Mouse (Mus musculus) heart, adult 2 months (tissue): ENCODE data around the gene Zfp593. TPM values are rescaled to one million over a fixed set of nuclear protein-coding genes. Genes with fewer than 3 reads are reported as not detected.

Experiments used
- DNase-seq, 2 experiments: peaks; one replicate each; pipeline ENCODE4 v3.0.0; 2021
- H3K27ac ChIP-seq: fragments of 200-600 bp; 2 replicates; pipeline ENCODE4 v1.8.1; 2022
- H3K27me3 ChIP-seq: fragments of 200-500 bp; 2 replicates; pipeline ENCODE4 v1.6.1; 2012; ENCODE audit warnings: mild to moderate bottlenecking, low read length, inconsistent platforms, mixed read lengths; ENCODE audit not compliant: control insufficient read depth, insufficient read depth
- H3K36me3 ChIP-seq: fragments of 200-500 bp; 2 replicates; pipeline ENCODE4 v1.6.1; 2012; ENCODE audit warnings: low read length, inconsistent platforms; ENCODE audit not compliant: control insufficient read depth, insufficient read depth
- H3K4me1 ChIP-seq: fragments of 200-500 bp; 2 replicates; pipeline ENCODE4 v1.6.1; 2011; ENCODE audit warnings: low read length; ENCODE audit not compliant: control insufficient read depth, insufficient read depth
- H3K4me3 ChIP-seq: fragments of 200-600 bp; 2 replicates; pipeline ENCODE4 v1.8.1; 2022
- H3K79me2 ChIP-seq: fragments of 200-500 bp; replicated peaks from 2 replicates; pipeline ENCODE4 v1.6.1; 2012; ENCODE audit warnings: mild to moderate bottlenecking, inconsistent platforms, low read length, moderate library complexity, mixed read lengths; ENCODE audit not compliant: control insufficient read depth, insufficient read depth
- H3K9ac ChIP-seq: fragments of 200-500 bp; 2 replicates; pipeline ENCODE4 v1.6.1; 2012; ENCODE audit warnings: low read depth, mild to moderate bottlenecking, control low read depth, inconsistent platforms, low read length, mixed read lengths
- CTCF ChIP-seq: fragments of 200-600 bp; IDR thresholded peaks from 2 replicates; pipeline ENCODE4 v1.8.1; 2022; ENCODE audit warnings: antibody characterized with exemption, mild to moderate bottlenecking, moderate library complexity
- EP300 ChIP-seq: fragments of 200-500 bp; IDR thresholded peaks from 2 replicates; pipeline ENCODE4 v1.6.1; 2011; ENCODE audit warnings: low read depth, low read length, control low read depth; ENCODE audit not compliant: insufficient read depth
- POLR2A ChIP-seq: fragments of 200-500 bp; IDR thresholded peaks from 2 replicates; pipeline ENCODE4 v1.6.1; 2011; ENCODE audit warnings: mild to moderate bottlenecking, low read depth, low read length, control low read depth; ENCODE audit not compliant: insufficient read depth
- WGBS: fragments of 180-500 bp; shearing (Covaris S2); methylation state at CpG from one replicate; pipeline ENCODE4 v1.1.7; 2018; 5-methylcytosine and 5-hydroxymethylcytosine counted together
- intact Hi-C: fragments of 180-260 bp; cut with DNase I; formaldehyde crosslinking; loops from one replicate; pipeline ENCODE4 v1.15.1; 2025
- polyA plus RNA-seq: library from polyadenylated mRNA; depleted of rRNA; stranded (reverse); fragments of >200 nt; gene quantifications from 2 replicates; pipeline ENCODE4 v1.2.3, GENCODE M21; 2012
- total RNA-seq, 2 experiments: library from RNA; stranded (reverse); gene quantifications; 2 replicates each; pipeline ENCODE4 v1.2.3; 2021

Zfp593 gene
- total and polyA plus RNA-seq, 3 experiments = 2.8 to 4.3 (median 3.3) TPM

DNA sequence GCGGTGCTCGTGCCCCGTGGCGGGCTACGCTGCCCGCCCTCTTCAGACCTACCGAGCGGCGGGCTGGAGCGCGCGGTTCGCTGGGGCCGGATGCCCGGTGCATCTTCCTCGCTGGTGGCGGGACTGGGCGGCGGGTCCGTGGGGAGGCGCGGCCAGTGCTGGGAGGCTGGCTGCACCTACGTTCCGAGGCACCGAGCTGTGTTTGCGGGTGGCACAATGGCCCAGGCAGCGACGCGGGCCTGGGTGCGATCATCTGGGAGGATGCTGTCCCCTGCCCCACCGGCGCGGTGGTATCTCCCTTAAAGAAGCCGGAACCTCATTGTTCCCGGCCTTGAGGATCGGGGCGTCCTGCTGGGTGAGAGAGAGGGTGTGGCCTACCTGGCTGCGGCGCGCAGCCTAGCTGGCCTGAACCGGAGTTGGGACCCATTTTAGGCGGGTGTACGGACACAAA is 42.2 kb upstream of the Zfp593 start, which contains the start of gene Pdik1l:
Gene Pdik1l (minus strand): TSS at position 321 of the 451 bp plus-strand sequence.
- TF ChIP-seq EP300 (no peak), POLR2A (no peak), CTCF (no peak)
- Histone ChIP-seq H3K27me3 (no peaks in the 10 kb centered on the region), H3K27ac (peak within 1 kb of the TSS; percentile 94), H3K9ac (peak within 1 kb of the TSS; percentile 94), H3K79me2 (no peaks in the 10 kb centered on the region), H3K4me3 (peak within 1 kb of the TSS; percentile 94), H3K36me3 (no peaks in the 10 kb centered on the region), H3K4me1 (peaks cover 4% of the 10 kb centered on the region)
- intact Hi-C loops = loop anchor here (1.0 to 10.0 kb wide), 4 partner anchors 19 to 637 kb away; partner anchors contain the start of genes Cep85 and Rsrp1
- under 1% methylated on average over 43 of the region's 43 CpGs for whole genome bisulfite sequencing
- DNase-seq = peak in 1 of 2 experiments; percentile 83

DNA sequence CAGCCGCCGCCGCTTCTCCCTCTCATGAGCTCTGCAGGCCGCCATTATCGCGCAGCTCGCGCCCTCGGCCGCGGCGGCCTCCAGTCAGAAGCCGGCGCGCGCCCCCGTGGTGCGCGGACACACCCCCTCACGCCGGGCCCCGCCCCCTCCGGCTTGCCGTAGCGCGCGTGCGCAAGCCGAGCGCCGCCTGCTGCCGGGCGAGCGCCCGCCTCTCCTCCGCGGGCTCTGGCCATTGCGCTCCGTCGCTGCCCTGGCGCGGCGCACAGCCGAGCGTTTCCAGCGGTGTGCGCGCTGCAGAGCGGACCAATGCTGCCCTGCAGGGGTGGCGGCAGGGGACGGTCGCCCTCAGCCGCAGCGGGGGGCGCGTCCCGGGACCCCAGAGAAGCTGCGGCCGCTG is 41.8 kb upstream of the Zfp593 start:
- no peaks in the 10 kb centered on the region for H3K27me3 ChIP-seq
- peak overlapping the region; percentile 94 for H3K4me3 ChIP-seq
- peak overlapping the region; percentile 94 for H3K9ac ChIP-seq
- intact Hi-C loops = loop anchor here (1.0 to 10.0 kb wide), 4 partner anchors 18 to 638 kb away; partner anchors contain the start of genes Cep85 and Rsrp1
- peak; percentile 97 to 100 for DNase-seq
- WGBS = under 1% methylated on average over 59 of the region's 59 CpGs
- peak; percentile 64 for TF ChIP-seq CTCF
- peak; percentile 76 for TF ChIP-seq POLR2A
- 0 out of 2 replicates have a peak, but pooled peaks have one; percentile 51 for TF ChIP-seq EP300
- H3K36me3 ChIP-seq = no peaks in the 10 kb centered on the region
- H3K4me1 ChIP-seq = peaks cover 4% of the 10 kb centered on the region
- H3K79me2 ChIP-seq = no peaks in the 10 kb centered on the region
- H3K27ac ChIP-seq = peak overlapping the region; percentile 94

DNA sequence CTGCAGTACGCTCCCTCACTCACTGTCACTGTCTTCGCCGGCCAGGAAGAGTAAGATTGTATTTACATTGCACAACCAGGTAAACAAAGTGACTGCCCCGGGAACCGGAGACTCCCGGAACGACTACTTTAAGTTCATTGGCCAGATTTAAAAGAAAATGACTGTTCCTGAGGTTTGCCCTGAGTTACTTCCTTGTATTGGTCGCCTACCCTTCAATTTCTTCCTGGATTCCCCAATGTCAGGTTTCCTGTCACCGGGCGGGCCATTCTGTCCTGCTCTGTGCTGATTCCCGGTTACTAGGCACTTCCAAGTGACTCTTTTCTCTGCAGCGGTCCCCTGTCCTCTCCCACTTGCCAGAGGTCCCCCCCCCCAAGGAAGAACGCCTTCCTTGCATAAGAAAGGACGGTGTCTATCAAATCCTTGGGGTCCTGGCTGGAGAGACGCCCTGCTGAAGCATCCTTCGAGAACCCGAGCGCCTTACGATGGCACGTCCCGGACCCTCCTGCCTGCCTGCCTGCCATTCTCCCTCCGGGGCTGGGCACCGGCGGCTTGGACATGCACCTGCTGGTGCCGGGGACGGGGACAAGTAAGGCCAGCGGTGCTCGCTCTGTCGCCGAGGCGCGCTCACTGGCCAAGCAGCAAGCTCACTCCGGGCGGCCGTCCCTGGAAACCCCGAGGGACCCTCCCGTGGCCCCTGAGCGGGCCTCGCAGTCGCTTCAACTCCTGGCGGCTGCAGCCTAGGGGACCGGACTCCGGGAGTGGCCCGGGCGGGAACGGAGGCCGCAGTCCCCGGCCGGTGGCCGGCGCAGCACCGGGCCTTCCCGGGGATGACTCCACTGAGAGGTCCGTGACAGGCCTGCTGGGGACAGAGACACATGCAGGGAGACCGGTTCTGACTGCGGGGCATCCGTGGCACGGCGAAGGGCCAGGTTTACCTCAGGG is 41.1 kb upstream of the Zfp593 start:
- peaks cover 3% of the 10 kb centered on the region for H3K4me1 ChIP-seq
- 2% methylated on average over 59 of the region's 59 CpGs for WGBS
- TF ChIP-seq POLR2A (no peak), CTCF (no peak), EP300 (no peak)
- no peaks in the 10 kb centered on the region for H3K79me2 ChIP-seq
- peak overlapping the region; percentile 94 for H3K9ac ChIP-seq
- intact Hi-C loops = loop anchor here (1.0 to 10.0 kb wide), 4 partner anchors 18 to 638 kb away; partner anchors contain the start of genes Cep85 and Rsrp1
- peak overlapping the region; percentile 94 for H3K4me3 ChIP-seq
- H3K27ac ChIP-seq = peak overlapping the region; percentile 85
- DNase-seq = no peak
- H3K36me3 ChIP-seq = no peaks in the 10 kb centered on the region
- H3K27me3 ChIP-seq = no peaks in the 10 kb centered on the region

DNA sequence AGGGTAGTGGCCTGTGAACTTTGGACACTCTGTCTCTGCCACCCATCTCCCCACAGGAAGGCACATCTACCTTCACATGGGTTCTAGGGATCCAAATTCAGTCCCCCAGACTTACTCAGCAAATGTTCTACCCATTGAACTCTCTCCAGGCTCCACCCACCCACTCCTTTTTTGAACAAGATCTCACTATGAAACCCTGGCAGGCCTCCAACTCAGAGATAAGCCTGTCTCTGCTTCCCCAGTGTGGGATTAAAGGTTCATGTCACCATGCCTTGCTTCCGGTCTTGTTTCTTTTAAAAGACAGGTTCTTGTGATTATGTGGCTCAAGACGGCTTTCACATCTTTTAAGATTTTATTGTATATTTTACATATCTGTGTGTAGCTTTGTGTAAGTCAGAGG is 39.5 kb upstream of the Zfp593 start:
- no peaks in the 10 kb centered on the region for H3K36me3 ChIP-seq
- DNase-seq = no peak
- H3K27me3 ChIP-seq = no peaks in the 10 kb centered on the region
- intact Hi-C loops = loop anchor here (10.0 kb wide), 1 partner anchor 640 kb away; the partner anchor contains the start of gene Rsrp1
- TF ChIP-seq CTCF (no peak), EP300 (no peak), POLR2A (no peak)
- H3K9ac ChIP-seq = no peak overlapping the region
- WGBS = 83% methylated on average over 2 of the region's 2 CpGs
- H3K4me3 ChIP-seq = no peak overlapping the region
- peaks cover 3% of the 10 kb centered on the region for H3K4me1 ChIP-seq
- H3K79me2 ChIP-seq = no peaks in the 10 kb centered on the region
- no peak overlapping the region for H3K27ac ChIP-seq

DNA sequence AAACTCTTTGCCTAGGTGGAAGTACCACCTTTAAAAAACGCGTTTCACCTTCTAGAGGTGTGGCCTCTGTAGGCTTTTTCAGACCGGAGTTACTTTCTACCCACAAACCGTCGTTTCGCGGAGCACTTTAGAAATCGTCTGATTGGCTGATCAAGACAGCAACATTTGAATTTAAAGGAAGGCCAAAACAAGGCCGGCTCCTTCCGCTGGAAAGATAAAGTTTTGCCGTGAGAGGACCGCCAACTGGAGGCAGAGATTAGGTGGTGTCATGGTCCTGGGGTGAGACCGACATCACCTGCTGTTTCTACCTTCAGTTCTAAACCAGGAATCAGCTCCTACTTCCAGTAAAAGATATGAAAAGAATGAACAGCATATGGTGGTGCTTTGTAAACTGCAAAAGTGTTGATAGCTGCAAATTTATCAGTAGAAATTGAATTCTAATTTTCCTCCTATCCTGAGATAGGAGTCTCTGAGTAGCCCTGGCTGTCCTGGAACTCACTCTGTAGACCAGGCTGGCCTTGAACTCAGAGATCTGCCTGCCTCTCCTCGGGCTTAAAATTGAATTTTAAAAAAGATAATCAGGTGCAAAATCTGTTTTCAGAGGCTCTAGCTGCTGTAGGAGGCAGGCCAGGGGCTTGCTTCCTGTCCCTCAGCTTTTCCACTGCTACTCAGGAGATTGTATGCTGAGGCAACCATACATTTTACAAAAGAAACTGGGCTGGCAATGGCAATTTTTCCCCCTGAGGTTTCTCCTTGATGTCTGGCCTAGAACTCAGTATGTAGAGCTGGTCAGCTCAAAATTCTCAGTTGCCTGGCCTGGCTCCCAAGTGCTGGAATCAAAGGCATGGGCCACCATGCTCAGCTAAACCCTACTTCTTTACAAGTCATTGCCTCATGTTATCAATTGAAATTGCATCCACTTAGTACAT is 28.3 kb upstream of the Zfp593 start:
- H3K27me3 ChIP-seq = no peaks in the 10 kb centered on the region
- 6% methylated on average over 14 of the region's 14 CpGs for WGBS
- no peak for DNase-seq
- no peak overlapping the region for H3K9ac ChIP-seq
- H3K27ac ChIP-seq = no peak overlapping the region
- no peaks in the 10 kb centered on the region for H3K79me2 ChIP-seq
- no peaks in the 10 kb centered on the region for H3K36me3 ChIP-seq
- no peak overlapping the region for H3K4me3 ChIP-seq
- intact Hi-C loops = no loop called here
- no peaks in the 10 kb centered on the region; the same call in 1 of the 2 replicates for H3K4me1 ChIP-seq
- no peak for TF ChIP-seq POLR2A
